Mouse (Mus musculus) heart, postnatal 0 days (tissue): ENCODE results near the gene Cd8b1. TPM values are rescaled to one million over a fixed set of nuclear protein-coding genes. Genes with fewer than 3 reads are reported as not detected.

ENCODE experiments used
- ATAC-seq: fragments of 200-750 bp; cut with Nextera tagmentation; 2 replicates; pipeline ENCODE4 v1.8.0; 2017; ENCODE audit warnings: low read depth, moderate number of reproducible peaks, moderate library complexity; ENCODE audit not compliant: insufficient read depth
- DNase-seq: peaks from one replicate; pipeline ENCODE4 v3.0.0-alpha.2; 2016; ENCODE audit warnings: low spot score
- H3K27ac ChIP-seq: fragments of 300-500 bp; sonication (generic); 2 replicates; pipeline ENCODE4 v1.5.1; 2014; ENCODE audit warnings: low read depth, mild to moderate bottlenecking
- H3K27me3 ChIP-seq: fragments of 300-500 bp; sonication (generic); 2 replicates; pipeline ENCODE4 v1.6.1; 2014; ENCODE audit warnings: low read length, mixed read lengths; ENCODE audit not compliant: control insufficient read depth, insufficient read depth
- H3K36me3 ChIP-seq: fragments of 300-500 bp; sonication (generic); replicated peaks from 2 replicates; pipeline ENCODE4 v1.6.1; 2014; ENCODE audit warnings: low read length, mixed read lengths; ENCODE audit not compliant: control insufficient read depth, insufficient read depth
- H3K4me1 ChIP-seq: fragments of 300-500 bp; sonication (generic); 2 replicates; pipeline ENCODE4 v1.6.1; 2014; ENCODE audit warnings: antibody characterized with exemption; ENCODE audit not compliant: control insufficient read depth, insufficient read depth
- H3K4me2 ChIP-seq: fragments of 300-500 bp; sonication (generic); 2 replicates; pipeline ENCODE4 v1.6.1; 2014; ENCODE audit warnings: low read depth, mild to moderate bottlenecking, low read length, moderate library complexity
- H3K4me3 ChIP-seq: fragments of 300-500 bp; sonication (generic); 2 replicates; pipeline ENCODE4 v1.5.1; 2014; ENCODE audit warnings: low read depth, low read length
- H3K9ac ChIP-seq: fragments of 300-500 bp; sonication (generic); replicated peaks from 2 replicates; pipeline ENCODE4 v1.6.1; 2014; ENCODE audit warnings: low read depth, low read length, mixed read lengths
- H3K9me3 ChIP-seq: fragments of 300-500 bp; sonication (generic); replicated peaks from 2 replicates; pipeline ENCODE4 v1.6.1; 2016; ENCODE audit warnings: low read length; ENCODE audit not compliant: control insufficient read depth
- CTCF ChIP-seq: IDR thresholded peaks from 2 replicates; pipeline ENCODE4 v1.5.1; 2016; ENCODE audit warnings: antibody characterized with exemption, control low read depth, low read depth
- EP300 ChIP-seq: IDR thresholded peaks from 2 replicates; pipeline ENCODE4 v1.6.1; 2016; ENCODE audit warnings: antibody characterized with exemption, low read depth
- WGBS: fragments of 180-500 bp; shearing (Covaris S2); extraction: QIAGEN DNeasy Blood & Tissue Kit; methylation state at CpG from one replicate; pipeline ENCODE4 v1.1.7; 2014; 5-methylcytosine and 5-hydroxymethylcytosine counted together
- polyA plus RNA-seq: library from polyadenylated mRNA; unstranded; fragments of >200 nt; fragmentation: Nextera tagmentation; extraction: Ambion mirVana; gene quantifications from 2 replicates; pipeline ENCODE4 v1.2.1, GENCODE M21; 2015
- total RNA-seq: library from RNA; depleted of rRNA; stranded (reverse); fragments of >200 nt; gene quantifications from 2 replicates; pipeline ENCODE4 v1.2.3, GENCODE M21; 2014; ENCODE audit warnings: low replicate concordance; rRNA removed

The Cd8b1 gene
- total RNA-seq (0.08 TPM in 1 of 2 replicates, not detected in the other), polyA plus RNA-seq (0.12 and 0.18 TPM in 2 replicates)

DNA sequence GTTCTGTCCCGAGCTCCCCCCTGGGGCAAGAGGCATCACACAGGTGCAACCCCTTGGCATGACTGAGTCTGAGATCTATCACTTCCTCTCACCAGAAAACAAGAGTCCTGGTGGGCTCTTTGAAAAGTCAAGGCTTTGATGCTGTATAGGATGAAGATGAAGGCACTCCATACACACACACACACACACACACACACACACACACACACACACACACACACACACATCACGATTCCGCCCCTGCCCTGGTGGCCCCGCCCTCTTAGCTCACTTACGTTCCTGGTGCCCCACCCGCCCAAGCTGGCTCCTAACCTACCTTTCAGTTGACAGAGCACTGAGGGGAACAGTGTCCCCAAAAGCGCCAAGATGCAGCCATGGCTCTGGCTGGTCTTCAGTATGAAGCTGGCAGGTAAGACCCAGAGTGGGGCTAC lies at the start of gene Cd8b1:
Gene Cd8b1, plus strand, starts transcription at position 298 of the 431 bp plus-strand sequence.
- no peaks in the 10 kb centered on the region for H3K9me3 ChIP-seq
- no peaks in the 10 kb centered on the region for H3K36me3 ChIP-seq
- WGBS, result 73% methylated on average over 7 of the region's 7 CpGs
- no peaks in the 10 kb centered on the region for H3K27me3 ChIP-seq
- no peaks in the 10 kb centered on the region for H3K4me1 ChIP-seq
- H3K4me3 ChIP-seq, result peak within 1 kb of the TSS; percentile 26; the same call in 1 of the 2 replicates
- DNase-seq (no peak), ATAC-seq (no peak)
- H3K27ac ChIP-seq, result peak within 1 kb of the TSS; percentile 20; the same call in 1 of the 2 replicates
- H3K9ac ChIP-seq, result no peak within 1 kb of the TSS; the same call in 1 of the 2 replicates
- TF ChIP-seq EP300 (no peak), CTCF (no peak)
- H3K4me2 ChIP-seq, result no peak within 1 kb of the TSS; the same call in 1 of the 2 replicates

DNA sequence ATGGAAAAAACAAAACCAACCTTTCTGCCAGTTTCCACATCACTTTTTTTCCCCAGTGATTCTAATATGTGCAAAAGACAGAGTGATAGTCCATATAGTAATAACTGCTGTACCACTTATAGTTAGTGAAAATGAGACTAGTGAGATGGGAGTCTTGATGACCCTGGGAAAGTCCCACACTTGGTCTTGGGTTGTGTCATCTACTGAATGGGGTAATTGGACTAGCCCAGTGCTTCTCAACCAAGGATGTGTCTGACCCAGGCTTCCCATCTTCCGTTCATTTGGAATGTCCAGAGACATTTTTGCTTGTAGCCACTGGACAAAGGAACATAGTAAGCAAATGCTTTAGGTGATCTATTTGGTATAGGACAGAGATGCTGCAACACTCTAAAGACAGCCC lies 48.9 kb upstream of the Cd8b1 start:
- Histone ChIP-seq H3K27ac (no peak overlapping the region), H3K27me3 (no peaks in the 10 kb centered on the region), H3K36me3 (no peaks in the 10 kb centered on the region), H3K4me1 (peaks cover 23% of the 10 kb centered on the region), H3K9me3 (no peaks in the 10 kb centered on the region), H3K4me2 (no peak overlapping the region), H3K9ac (no peak overlapping the region), H3K4me3 (no peak overlapping the region)
- 86% methylated on average over 1 of the region's 1 CpGs for WGBS
- ATAC-seq (no peak), DNase-seq (no peak)
- no peak for TF ChIP-seq EP300
- TF ChIP-seq CTCF, result no peak

DNA sequence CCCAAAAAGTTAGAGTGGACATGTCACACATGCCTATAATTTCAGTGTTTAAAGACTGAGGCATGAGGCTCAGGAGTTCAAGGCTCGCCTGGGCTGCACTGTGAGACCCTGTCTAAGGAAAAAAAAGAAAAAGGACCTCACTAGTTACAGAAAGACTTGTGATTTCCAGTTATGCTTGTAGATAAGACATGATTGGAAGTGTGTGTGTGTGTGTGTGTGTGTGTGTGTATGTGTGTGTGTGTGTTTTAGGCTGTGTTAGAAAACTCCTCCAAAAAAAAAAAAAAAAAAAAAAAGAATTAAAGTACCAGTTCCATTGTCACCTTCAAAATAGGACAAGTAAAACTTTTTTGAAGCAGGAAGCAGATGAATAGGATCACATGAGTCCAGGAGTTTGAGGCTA lies 48.0 kb upstream of the Cd8b1 start:
- Histone ChIP-seq H3K4me3 (no peak overlapping the region), H3K27ac (no peak overlapping the region), H3K36me3 (no peaks in the 10 kb centered on the region), H3K27me3 (no peaks in the 10 kb centered on the region), H3K9me3 (no peaks in the 10 kb centered on the region), H3K4me2 (no peak overlapping the region), H3K9ac (no peak overlapping the region), H3K4me1 (peaks cover 23% of the 10 kb centered on the region)
- ATAC-seq (no peak), DNase-seq (no peak)
- 91% methylated on average over 1 of the region's 1 CpGs for WGBS
- TF ChIP-seq CTCF (no peak), EP300 (no peak)

DNA sequence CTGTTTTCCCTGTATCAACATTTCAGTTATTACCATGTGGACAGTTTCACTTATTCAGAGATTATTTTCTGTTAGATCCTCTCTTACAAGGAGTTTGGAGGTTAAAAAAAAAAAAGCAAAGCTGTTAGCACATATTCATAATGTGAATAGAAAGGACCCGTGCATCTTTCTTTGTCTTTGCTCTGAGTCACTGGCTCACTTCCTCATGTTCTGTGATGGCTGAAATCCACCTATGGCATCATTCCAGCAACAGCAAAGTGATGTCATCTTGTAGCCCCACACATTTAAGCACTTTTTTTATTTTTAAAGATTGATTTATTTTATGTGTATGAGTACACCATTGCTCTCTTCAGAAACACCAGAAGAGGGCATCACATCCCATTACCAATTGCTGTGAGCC lies 43.2 kb upstream of the Cd8b1 start:
- TF ChIP-seq EP300 (no peak), CTCF (no peak)
- 47% methylated on average over 1 of the region's 1 CpGs for WGBS
- no peaks in the 10 kb centered on the region for H3K9me3 ChIP-seq

DNA sequence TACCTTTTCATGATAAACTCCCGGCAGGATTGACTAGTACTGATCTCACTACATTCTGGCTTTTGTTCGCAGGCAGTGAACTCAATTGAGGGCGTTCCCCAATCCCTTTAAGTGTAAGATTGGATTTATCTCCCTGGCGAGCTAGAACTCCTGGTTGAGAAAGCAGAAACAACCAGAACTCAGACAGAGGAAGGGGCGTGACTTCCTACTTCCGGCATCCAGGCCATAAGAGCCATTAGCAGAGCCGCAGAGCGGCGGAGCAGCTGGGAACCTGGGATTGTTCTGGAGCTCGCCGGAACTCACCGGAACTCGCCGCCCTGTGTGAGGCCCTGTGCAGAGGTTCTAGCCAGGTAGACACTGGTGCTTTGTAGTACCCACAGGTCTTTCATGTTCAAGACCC lies 29.1 kb upstream of the Cd8b1 start:
- Histone ChIP-seq H3K27ac (no peak overlapping the region), H3K4me2 (no peak overlapping the region), H3K36me3 (no peaks in the 10 kb centered on the region), H3K27me3 (no peaks in the 10 kb centered on the region), H3K4me3 (no peak overlapping the region), H3K9ac (no peak overlapping the region), H3K4me1 (no peaks in the 10 kb centered on the region), H3K9me3 (peaks cover 4% of the 10 kb centered on the region)
- 73% methylated on average over 14 of the region's 14 CpGs for WGBS
- TF ChIP-seq EP300, result no peak
- TF ChIP-seq CTCF, result no peak
- no peak for ATAC-seq
- DNase-seq, result no peak

More for the DNA sequence above, 43.2 kb upstream of the Cd8b1 start:
- ATAC-seq (no peak), DNase-seq (no peak)
- Histone ChIP-seq H3K4me1 (peaks cover 1% of the 10 kb centered on the region; the same call in 1 of the 2 replicates), H3K36me3 (peaks cover 13% of the 10 kb centered on the region), H3K4me2 (no peak overlapping the region), H3K4me3 (no peak overlapping the region), H3K27ac (no peak overlapping the region), H3K9ac (no peak overlapping the region), H3K27me3 (no peaks in the 10 kb centered on the region)

DNA sequence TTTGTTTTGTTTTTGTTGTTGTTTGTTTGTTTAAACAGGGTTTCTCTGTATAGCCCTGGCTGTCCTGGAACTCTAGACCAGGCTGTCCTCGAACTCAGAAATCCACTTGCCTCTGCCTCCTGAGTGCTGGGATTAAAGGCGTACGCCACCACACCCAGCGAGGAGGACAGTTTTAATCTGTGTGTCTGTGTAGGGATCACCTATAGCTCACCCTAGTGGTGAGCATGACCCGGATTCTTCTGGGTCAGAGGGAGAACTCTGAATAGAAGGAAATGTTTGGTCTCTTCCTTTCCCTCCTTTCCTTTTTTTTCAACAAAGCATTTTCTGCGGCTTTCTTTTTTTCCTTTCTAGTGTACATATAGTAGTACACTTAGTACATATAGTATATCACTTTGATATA lies 27.3 kb upstream of the Cd8b1 start:
- Histone ChIP-seq H3K9me3 (no peaks in the 10 kb centered on the region), H3K27ac (no peak overlapping the region), H3K36me3 (no peaks in the 10 kb centered on the region), H3K9ac (no peak overlapping the region), H3K4me3 (no peak overlapping the region), H3K4me2 (no peak overlapping the region), H3K4me1 (no peaks in the 10 kb centered on the region), H3K27me3 (no peaks in the 10 kb centered on the region)
- TF ChIP-seq CTCF, result no peak; the same call in none of the 2 replicates
- TF ChIP-seq EP300, result no peak
- ATAC-seq (no peak), DNase-seq (no peak)
- WGBS, result 63% methylated on average over 6 of the region's 6 CpGs
